In genomic region chr12:113097040-113097439, GRCm38 (mm10) we compare ENCODE assay signal across 9 mouse cellular contexts. TPM values are rescaled to one million over a fixed set of nuclear protein-coding genes. Genes with fewer than 3 reads are reported as not detected.
A peak's percentile ranks its signal among the peaks of the same experiment; 100 is the strongest.
DNase-seq lines count a peak whose midpoint lies in the region; ATAC-seq lines count a peak whose summit lies in the region.
"Had no signal": no experiment of that assay in that cellular context is flagged by ENCODE, and none has a peak within 500 bp of the region (broad histone marks: within the 10 kb centered on the region; RNA-seq: fewer than 3 reads in every experiment).

No protein-coding gene starts in this region.

- 75% methylated on average over 5 of the region's 5 CpGs for WGBS in liver, embryonic 11.5 days
- WGBS in forebrain, embryonic 11.5 days, result 88% methylated on average over 5 of the region's 5 CpGs
- 82% methylated on average over 5 of the region's 5 CpGs for WGBS in intestine, embryonic 16.5 days
- 87% methylated on average over 5 of the region's 5 CpGs for WGBS in neural tube, embryonic 14.5 days

- H3K9me3 ChIP-seq in liver, embryonic 11.5 days (ENCODE audit: control insufficient read depth, low read length), result no peaks in the 10 kb centered on the region
- no peaks in the 10 kb centered on the region for H3K9me3 ChIP-seq in forebrain, embryonic 11.5 days (ENCODE audit: control insufficient read depth, low read length)
- no peaks in the 10 kb centered on the region for H3K9me3 ChIP-seq in intestine, embryonic 16.5 days (ENCODE audit: control insufficient read depth, low read length)
- no peaks in the 10 kb centered on the region for H3K9me3 ChIP-seq in neural tube, embryonic 14.5 days (ENCODE audit: control insufficient read depth, low read length)

- peaks cover 10% of the 10 kb centered on the region for H3K36me3 ChIP-seq in liver, embryonic 11.5 days (ENCODE audit: control insufficient read depth, insufficient read depth, low read length)
- no peaks in the 10 kb centered on the region for H3K36me3 ChIP-seq in forebrain, embryonic 11.5 days (ENCODE audit: control insufficient read depth, insufficient read depth, low read length)
- H3K36me3 ChIP-seq in intestine, embryonic 16.5 days (ENCODE audit: control insufficient read depth, insufficient read depth, low read length), result no peaks in the 10 kb centered on the region
- H3K36me3 ChIP-seq in neural tube, embryonic 14.5 days (ENCODE audit: control insufficient read depth, insufficient read depth, low read length), result no peaks in the 10 kb centered on the region

- H3K4me2 ChIP-seq in liver, embryonic 11.5 days, result no peak overlapping the region
- H3K4me2 ChIP-seq in forebrain, embryonic 11.5 days (ENCODE audit: low read depth, low read length, severe bottlenecking), result peak overlapping the region; percentile 81; the same call in 1 of the 2 replicates
- H3K4me2 ChIP-seq in intestine, embryonic 16.5 days (ENCODE audit: low read depth, low read length), result peak overlapping the region; percentile 87; the same call in 1 of the 2 replicates
- peak overlapping the region; percentile 84 for H3K4me2 ChIP-seq in neural tube, embryonic 14.5 days (ENCODE audit: low read depth, low read length)

- peak overlapping the region; percentile 100 for H3K4me3 ChIP-seq in liver, embryonic 11.5 days (ENCODE audit: low read depth, low read length)
- peak overlapping the region; percentile 93; the same call in 1 of the 2 replicates for H3K4me3 ChIP-seq in forebrain, embryonic 11.5 days (ENCODE audit: low read depth, low read length)
- H3K4me3 ChIP-seq in intestine, embryonic 16.5 days (ENCODE audit: low read length), result no peak overlapping the region
- H3K4me3 ChIP-seq in neural tube, embryonic 14.5 days (ENCODE audit: low read depth, low read length), result peak overlapping the region; percentile 97; the same call in 1 of the 2 replicates

- DNase-seq in liver, embryonic 11.5 days (ENCODE audit: low spot score), result no peak
- no peak for DNase-seq in liver
- no peak for DNase-seq in forebrain, embryonic 11.5 days (ENCODE audit: low spot score)
- no peak for DNase-seq in T-cell, adult 2 months (ENCODE audit: low spot score)
- no peak for DNase-seq in urinary bladder, adult 2 months (ENCODE audit: low spot score)
- DNase-seq: embryo, embryonic 11 days; lung, postnatal 36 days had no signal

- H3K9ac ChIP-seq in liver, embryonic 11.5 days (ENCODE audit: low read depth, low read length), result no peak overlapping the region
- peak overlapping the region; percentile 98; the same call in 1 of the 2 replicates for H3K9ac ChIP-seq in forebrain, embryonic 11.5 days (ENCODE audit: low read length)
- no peak overlapping the region for H3K9ac ChIP-seq in intestine, embryonic 16.5 days (ENCODE audit: low read depth, low read length)
- H3K9ac ChIP-seq in neural tube, embryonic 14.5 days (replicated peaks; ENCODE audit: low read depth, low read length), result peak overlapping the region; percentile 99; the same call in 1 of the 2 replicates

- H3K27ac ChIP-seq in liver, embryonic 11.5 days (ENCODE audit: low read depth, low read length), result no peak overlapping the region
- H3K27ac ChIP-seq in forebrain, embryonic 11.5 days (ENCODE audit: low read depth, low read length), result no peak overlapping the region
- H3K27ac ChIP-seq in intestine, embryonic 16.5 days (ENCODE audit: low read length), result no peak overlapping the region
- H3K27ac ChIP-seq in neural tube, embryonic 14.5 days (ENCODE audit: low read depth, low read length), result no peak overlapping the region

- H3K27me3 ChIP-seq in liver, embryonic 11.5 days (replicated peaks; ENCODE audit: control insufficient read depth, insufficient read depth, low read length), result no peaks in the 10 kb centered on the region
- no peaks in the 10 kb centered on the region for H3K27me3 ChIP-seq in forebrain, embryonic 11.5 days (ENCODE audit: control insufficient read depth, insufficient read depth, low read length)
- no peaks in the 10 kb centered on the region for H3K27me3 ChIP-seq in intestine, embryonic 16.5 days (replicated peaks; ENCODE audit: control insufficient read depth, insufficient read depth, low read length)
- H3K27me3 ChIP-seq in neural tube, embryonic 14.5 days (ENCODE audit: control insufficient read depth, insufficient read depth, low read length), result no peaks in the 10 kb centered on the region

- no peak for ATAC-seq in liver, embryonic 11.5 days (replicated peaks; ENCODE audit: low FRiP score)
- ATAC-seq in forebrain, embryonic 11.5 days (replicated peaks; ENCODE audit: low FRiP score), result no peak
- ATAC-seq in intestine, embryonic 16.5 days, result 0 out of 2 replicates have a peak, but pooled peaks have one; percentile 7
- no peak for ATAC-seq in neural tube, embryonic 14.5 days (ENCODE audit: low read depth)

- peaks cover 23% of the 10 kb centered on the region for H3K4me1 ChIP-seq in liver, embryonic 11.5 days (replicated peaks; ENCODE audit: control insufficient read depth, insufficient read depth, low read length)
- H3K4me1 ChIP-seq in forebrain, embryonic 11.5 days (replicated peaks; ENCODE audit: control insufficient read depth, insufficient read depth, low read length), result peaks cover 17% of the 10 kb centered on the region
- H3K4me1 ChIP-seq in intestine, embryonic 16.5 days (ENCODE audit: control insufficient read depth, insufficient read depth, low read length), result peaks cover 26% of the 10 kb centered on the region
- H3K4me1 ChIP-seq in neural tube, embryonic 14.5 days (ENCODE audit: control insufficient read depth, insufficient read depth, low read length), result peaks cover 31% of the 10 kb centered on the region

RNA-seq across cellular contexts. Expression of gene Mta1, which starts 1.0 kb away (rescaled TPM):
- polyA plus RNA-seq in liver, embryonic 11.5 days (2014; fragmentation: Nextera tagmentation; extraction: Ambion mirVana), result 17.7 and 19.2 TPM in 2 replicates
- polyA plus RNA-seq in forebrain, embryonic 11.5 days (2014; fragmentation: Nextera tagmentation; extraction: Ambion mirVana), result 25.3 and 27.7 TPM in 2 replicates
- 8.0 TPM in 2 replicates for polyA plus RNA-seq in intestine, embryonic 16.5 days (2015; fragmentation: Nextera tagmentation; extraction: Ambion mirVana)
- polyA plus RNA-seq in neural tube, embryonic 14.5 days (2014; fragmentation: Nextera tagmentation; extraction: Ambion mirVana), result 19.2 and 19.6 TPM in 2 replicates
- polyA plus RNA-seq in urinary bladder, adult 2 months (2012; rRNA removed), result 43.1 and 55.5 TPM in 2 replicates

RNA-seq across cellular contexts. Expression of gene Tex22, which starts 22.7 kb away (rescaled TPM):
- not detected in 2 replicates for polyA plus RNA-seq in liver, embryonic 11.5 days (2014; fragmentation: Nextera tagmentation; extraction: Ambion mirVana)
- not detected in 2 replicates for polyA plus RNA-seq in forebrain, embryonic 11.5 days (2014; fragmentation: Nextera tagmentation; extraction: Ambion mirVana)
- polyA plus RNA-seq in intestine, embryonic 16.5 days (2015; fragmentation: Nextera tagmentation; extraction: Ambion mirVana), result not detected in 2 replicates
- polyA plus RNA-seq in neural tube, embryonic 14.5 days (2014; fragmentation: Nextera tagmentation; extraction: Ambion mirVana), result 0.21 and 0.36 TPM in 2 replicates
- not detected in 2 replicates for polyA plus RNA-seq in urinary bladder, adult 2 months (2012; rRNA removed)

RNA-seq across cellular contexts. Expression of gene Crip2, which starts 43.0 kb away (rescaled TPM):
- 80.6 and 86.9 TPM in 2 replicates for polyA plus RNA-seq in liver, embryonic 11.5 days (2014; fragmentation: Nextera tagmentation; extraction: Ambion mirVana)
- polyA plus RNA-seq in forebrain, embryonic 11.5 days (2014; fragmentation: Nextera tagmentation; extraction: Ambion mirVana), result 186 and 217 TPM in 2 replicates
- polyA plus RNA-seq in intestine, embryonic 16.5 days (2015; fragmentation: Nextera tagmentation; extraction: Ambion mirVana), result 124 and 130 TPM in 2 replicates
- polyA plus RNA-seq in neural tube, embryonic 14.5 days (2014; fragmentation: Nextera tagmentation; extraction: Ambion mirVana), result 239 and 300 TPM in 2 replicates
- 303 and 339 TPM in 2 replicates for polyA plus RNA-seq in urinary bladder, adult 2 months (2012; rRNA removed)

RNA-seq across cellular contexts. Expression of gene Crip1, which starts 49.1 kb away (rescaled TPM):
- 148 and 150 TPM in 2 replicates for polyA plus RNA-seq in liver, embryonic 11.5 days (2014; fragmentation: Nextera tagmentation; extraction: Ambion mirVana)
- 61.3 and 66.5 TPM in 2 replicates for polyA plus RNA-seq in forebrain, embryonic 11.5 days (2014; fragmentation: Nextera tagmentation; extraction: Ambion mirVana)
- 489 and 523 TPM in 2 replicates for polyA plus RNA-seq in intestine, embryonic 16.5 days (2015; fragmentation: Nextera tagmentation; extraction: Ambion mirVana)
- polyA plus RNA-seq in neural tube, embryonic 14.5 days (2014; fragmentation: Nextera tagmentation; extraction: Ambion mirVana), result 11.7 and 46.0 TPM in 2 replicates
- 805 and 1,244 TPM in 2 replicates for polyA plus RNA-seq in urinary bladder, adult 2 months (2012; rRNA removed)

RNA-seq across cellular contexts. Expression of gene Tedc1, which starts 59.2 kb away (rescaled TPM):
- 23.5 and 24.2 TPM in 2 replicates for polyA plus RNA-seq in liver, embryonic 11.5 days (2014; fragmentation: Nextera tagmentation; extraction: Ambion mirVana)
- polyA plus RNA-seq in forebrain, embryonic 11.5 days (2014; fragmentation: Nextera tagmentation; extraction: Ambion mirVana), result 57.2 and 58.2 TPM in 2 replicates
- polyA plus RNA-seq in intestine, embryonic 16.5 days (2015; fragmentation: Nextera tagmentation; extraction: Ambion mirVana), result 21.4 and 22.7 TPM in 2 replicates
- 12.7 and 17.5 TPM in 2 replicates for polyA plus RNA-seq in neural tube, embryonic 14.5 days (2014; fragmentation: Nextera tagmentation; extraction: Ambion mirVana)
- 1.3 TPM in 2 replicates for polyA plus RNA-seq in urinary bladder, adult 2 months (2012; rRNA removed)

Comparison
In these comparisons a context has a peak if more than half of its experiments do, and no peak if none do; other contexts are left out.
1. H3K9ac ChIP-seq: peak in forebrain, embryonic 11.5 days (single experiment) and neural tube, embryonic 14.5 days (single experiment); none in liver, embryonic 11.5 days (single experiment) and intestine, embryonic 16.5 days (single experiment).